Mouse (Mus musculus): ENCODE measurements at regions not wholly inside any gene's neighbourhood (a gene's known extent, or its start where the extent isn't known, plus 50 kb on each side); places are given as distances from the start of the nearest gene placed in this dataset.

GRCm38 (mm10) chr14:24829001-24829400 lies 342.1 kb downstream of the Rps24 start:
- in situ Hi-C loops (cut with MboI), result no loop called here

- in situ Hi-C loops (cut with MboI), result no loop called here
These were observed 346.3 kb downstream of the Rps24 start for GRCm38 (mm10) chr14:24833211-24833610.

GRCm38 (mm10) chr14:24838219-24838618 lies 351.3 kb downstream of the Rps24 start:
- in situ Hi-C loops (cut with MboI), result no loop called here

- in situ Hi-C loops (cut with MboI), result no loop called here
These were observed 352.1 kb downstream of the Rps24 start for GRCm38 (mm10) chr14:24839056-24839455.

- in situ Hi-C loops (cut with MboI), result no loop called here
These were observed 355.0 kb downstream of the Rps24 start for GRCm38 (mm10) chr14:24841715-24842496.

GRCm38 (mm10) chr14:24843626-24844025 lies 356.7 kb downstream of the Rps24 start:
- in situ Hi-C loops (cut with MboI), result no loop called here

- in situ Hi-C loops (cut with MboI), result no loop called here
These were observed 363.6 kb downstream of the Rps24 start for GRCm38 (mm10) chr14:24850491-24850890.

GRCm38 (mm10) chr14:24854459-24854858 lies 367.5 kb downstream of the Rps24 start:
- in situ Hi-C loops (cut with MboI), result no loop called here

GRCm38 (mm10) chr14:24862171-24862570 lies 375.2 kb downstream of the Rps24 start:
- in situ Hi-C loops (cut with MboI), result no loop called here

GRCm38 (mm10) chr14:24862661-24863060 lies 375.7 kb downstream of the Rps24 start:
- in situ Hi-C loops (cut with MboI), result no loop called here

- in situ Hi-C loops (cut with MboI), result no loop called here
These were observed 376.2 kb downstream of the Rps24 start for GRCm38 (mm10) chr14:24863116-24863515.

- in situ Hi-C loops (cut with MboI), result no loop called here
These were observed 378.8 kb downstream of the Rps24 start for GRCm38 (mm10) chr14:24865579-24866230.

- in situ Hi-C loops (cut with MboI), result no loop called here
These were observed 380.9 kb downstream of the Rps24 start for GRCm38 (mm10) chr14:24867816-24868215.

- in situ Hi-C loops (cut with MboI), result no loop called here
These were observed 381.8 kb downstream of the Rps24 start for GRCm38 (mm10) chr14:24868756-24869155.

GRCm38 (mm10) chr14:24870246-24870645 lies 383.3 kb downstream of the Rps24 start:
- in situ Hi-C loops (cut with MboI), result no loop called here

- in situ Hi-C loops (cut with MboI), result no loop called here
These were observed 384.6 kb downstream of the Rps24 start for GRCm38 (mm10) chr14:24871392-24871998.

- in situ Hi-C loops (cut with MboI), result no loop called here
These were observed 386.0 kb downstream of the Rps24 start for GRCm38 (mm10) chr14:24872931-24873330.

GRCm38 (mm10) chr14:24873406-24873805 lies 386.5 kb downstream of the Rps24 start:
- in situ Hi-C loops (cut with MboI), result no loop called here

GRCm38 (mm10) chr14:24874426-24875155 lies 387.7 kb downstream of the Rps24 start:
- in situ Hi-C loops (cut with MboI), result no loop called here

- in situ Hi-C loops (cut with MboI), result no loop called here
These were observed 388.2 kb downstream of the Rps24 start for GRCm38 (mm10) chr14:24875156-24875545.

- in situ Hi-C loops (cut with MboI), result no loop called here
These were observed 389.0 kb downstream of the Rps24 start for GRCm38 (mm10) chr14:24875934-24876333.

- in situ Hi-C loops (cut with MboI), result no loop called here
These were observed 389.6 kb downstream of the Rps24 start for GRCm38 (mm10) chr14:24876508-24876907.

All from mature B cell (primary cell).